Mouse (Mus musculus): ENCODE results near the gene Gm49337. TPM values are rescaled to one million over a fixed set of nuclear protein-coding genes. Genes with fewer than 3 reads are reported as not detected.

Gm49337 gene
- polyA plus RNA-seq, 1 experiment, result not detected

- no peak for TF ChIP-seq GATA1 (IDR thresholded peaks at IDR 0.05; ENCODE audit: low read length)
These were observed 2.7 kb downstream of the Gm49337 start for GRCm38 (mm10) chr4:116175711-116176542.

- TF ChIP-seq GATA1 (IDR thresholded peaks at IDR 0.05; ENCODE audit: low read length), result no peak
These were observed 3.4 kb downstream of the Gm49337 start for GRCm38 (mm10) chr4:116176543-116176988.

DNA sequence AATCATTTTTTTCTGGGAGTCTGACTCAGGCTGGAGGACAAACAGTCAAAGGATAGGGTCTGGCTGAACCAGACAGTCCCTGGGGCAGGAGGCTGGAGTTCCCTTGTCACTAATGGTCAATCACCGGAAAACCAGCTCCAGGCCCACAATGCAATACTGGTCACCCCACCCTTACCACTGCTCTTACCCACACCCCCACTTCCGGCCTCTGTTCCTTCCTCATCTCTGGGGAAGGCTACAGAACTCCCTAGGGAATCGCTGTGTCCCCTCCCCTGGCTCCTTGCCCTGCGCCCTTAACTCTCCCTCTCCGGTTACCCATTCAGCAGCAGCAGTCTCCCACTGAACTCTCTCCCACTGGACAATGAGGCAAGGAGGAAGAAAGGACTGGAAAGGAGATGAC, 4.0 kb downstream of the Gm49337 start:
- no peak for TF ChIP-seq GATA1 (IDR thresholded peaks at IDR 0.05; ENCODE audit: low read length)

DNA sequence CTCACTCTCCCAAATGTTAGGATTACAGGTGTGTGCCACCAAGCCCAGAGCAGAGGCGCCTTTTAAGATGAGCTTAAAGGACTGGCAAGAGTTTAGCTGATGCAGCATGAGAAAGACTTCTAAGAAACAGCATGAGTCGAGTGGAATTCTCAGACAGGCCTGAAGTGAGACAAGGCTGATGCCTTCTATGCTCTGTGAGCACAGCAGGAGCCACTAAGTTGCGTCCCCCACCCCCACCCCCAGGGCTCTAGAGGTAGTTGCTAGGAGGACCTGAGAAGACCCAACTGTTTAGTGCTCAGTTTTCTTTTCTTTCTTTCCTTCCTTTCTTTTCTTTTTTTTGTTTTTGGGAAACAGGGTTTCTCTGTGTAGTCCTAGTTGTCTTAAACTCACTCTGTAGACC, 8.9 kb downstream of the Gm49337 start:
- TF ChIP-seq GATA1 (IDR thresholded peaks at IDR 0.05; ENCODE audit: low read length), result no peak

GRCm38 (mm10) chr4:116182745-116183144, 9.6 kb downstream of the Gm49337 start:
- TF ChIP-seq GATA1 (IDR thresholded peaks at IDR 0.05; ENCODE audit: low read length), result no peak

- TF ChIP-seq GATA1 (IDR thresholded peaks at IDR 0.05; ENCODE audit: low read length), result no peak
These were observed 11.9 kb downstream of the Gm49337 start for GRCm38 (mm10) chr4:116185083-116185482.

DNA sequence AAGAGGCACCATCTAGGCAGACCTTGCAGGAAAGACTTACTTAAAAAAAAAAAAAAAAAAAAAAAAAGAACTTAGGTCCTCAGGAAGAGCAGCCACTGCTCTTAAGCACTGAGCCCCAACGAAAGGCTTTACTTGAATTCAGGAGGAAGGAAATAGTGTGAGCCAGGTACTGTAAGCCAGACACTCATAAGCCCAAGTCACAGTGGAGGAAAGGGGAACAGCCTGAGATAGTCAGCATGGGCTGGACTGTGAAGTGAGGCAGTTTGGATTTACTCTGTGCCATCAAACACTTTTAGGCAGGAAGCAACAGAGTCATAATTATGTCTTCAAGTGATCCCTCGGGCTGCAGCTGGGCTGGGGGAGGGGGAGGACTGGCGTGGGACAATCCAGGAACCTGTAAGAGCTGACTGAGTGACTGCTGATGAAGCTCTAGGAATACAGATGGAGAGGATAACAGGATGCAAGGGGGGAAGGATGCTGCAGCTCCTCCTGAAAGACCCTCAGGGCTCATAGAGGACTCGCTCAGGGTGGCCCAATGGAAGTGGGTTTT, 19.2 kb downstream of the Gm49337 start:
- no peak for TF ChIP-seq GATA1 (IDR thresholded peaks at IDR 0.05; ENCODE audit: low read length)

DNA sequence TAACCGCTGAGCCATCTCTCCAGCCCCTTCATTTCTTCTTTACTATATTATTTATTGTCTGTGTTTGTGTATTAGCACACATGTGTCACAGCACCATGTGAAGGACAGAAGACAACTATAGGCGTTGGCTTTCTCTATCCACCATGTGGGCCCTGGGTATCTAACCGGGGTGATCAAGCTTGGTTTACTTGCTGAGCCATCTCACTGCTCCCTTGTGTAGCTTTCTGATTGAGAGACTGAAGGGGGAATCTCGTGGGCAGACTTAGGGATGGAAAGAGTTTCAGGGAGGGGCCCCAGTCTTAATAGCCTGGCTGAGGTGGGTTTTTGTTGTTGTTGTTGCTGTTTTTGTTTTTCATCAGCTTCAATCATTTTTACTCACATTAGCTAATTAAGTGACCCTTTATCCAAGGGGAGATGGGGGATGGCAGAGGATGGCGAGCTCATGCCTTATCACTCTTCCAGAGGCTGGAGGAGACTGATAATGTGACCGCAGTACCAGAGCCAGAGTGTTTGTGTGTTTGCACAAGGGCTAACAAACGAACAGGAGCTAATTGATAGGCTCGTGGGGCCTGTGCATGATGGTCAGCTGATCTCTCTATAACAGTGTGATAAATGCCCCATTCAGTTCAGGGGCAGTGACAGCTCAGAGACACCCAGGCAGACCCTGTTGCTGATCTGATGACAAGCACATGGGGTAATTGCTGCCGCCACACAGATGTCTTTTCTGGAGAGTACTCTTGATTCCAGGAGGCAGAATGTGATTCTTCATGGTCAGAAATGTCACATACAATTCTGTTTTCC, 20.6 kb downstream of the Gm49337 start:
- peak; percentile 94 for TF ChIP-seq GATA1 (IDR thresholded peaks at IDR 0.05; ENCODE audit: low read length)

GRCm38 (mm10) chr4:116198422-116198821, 25.2 kb downstream of the Gm49337 start:
- TF ChIP-seq GATA1 (IDR thresholded peaks at IDR 0.05; ENCODE audit: low read length), result no peak

DNA sequence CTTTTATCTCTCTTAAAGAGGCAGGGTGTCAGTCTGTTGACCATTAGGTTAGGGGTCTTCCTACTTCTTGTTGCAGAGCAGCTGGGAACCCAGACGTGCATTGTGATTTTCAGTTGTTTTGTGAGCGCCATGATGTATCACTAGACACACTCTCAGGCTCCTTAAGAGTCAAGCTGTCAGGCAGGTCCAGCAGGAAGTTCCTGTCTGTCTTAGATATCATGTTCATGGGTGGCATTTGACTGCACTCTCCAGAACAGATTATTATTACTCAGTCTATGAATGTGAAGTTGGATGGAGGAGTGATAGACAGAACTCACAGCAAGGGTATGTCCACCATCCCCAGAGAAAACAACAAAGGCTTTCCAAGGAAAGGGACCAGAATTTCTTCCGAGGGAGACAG, 31.2 kb downstream of the Gm49337 start:
- no peak for TF ChIP-seq GATA1 (IDR thresholded peaks at IDR 0.05; ENCODE audit: low read length)

- no peak for TF ChIP-seq GATA1 (IDR thresholded peaks at IDR 0.05; ENCODE audit: low read length)
These were observed 33.3 kb downstream of the Gm49337 start for GRCm38 (mm10) chr4:116206531-116206930.

- no peak for TF ChIP-seq GATA1 (IDR thresholded peaks at IDR 0.05; ENCODE audit: low read length)
These were observed 35.7 kb downstream of the Gm49337 start for GRCm38 (mm10) chr4:116208891-116209290.

DNA sequence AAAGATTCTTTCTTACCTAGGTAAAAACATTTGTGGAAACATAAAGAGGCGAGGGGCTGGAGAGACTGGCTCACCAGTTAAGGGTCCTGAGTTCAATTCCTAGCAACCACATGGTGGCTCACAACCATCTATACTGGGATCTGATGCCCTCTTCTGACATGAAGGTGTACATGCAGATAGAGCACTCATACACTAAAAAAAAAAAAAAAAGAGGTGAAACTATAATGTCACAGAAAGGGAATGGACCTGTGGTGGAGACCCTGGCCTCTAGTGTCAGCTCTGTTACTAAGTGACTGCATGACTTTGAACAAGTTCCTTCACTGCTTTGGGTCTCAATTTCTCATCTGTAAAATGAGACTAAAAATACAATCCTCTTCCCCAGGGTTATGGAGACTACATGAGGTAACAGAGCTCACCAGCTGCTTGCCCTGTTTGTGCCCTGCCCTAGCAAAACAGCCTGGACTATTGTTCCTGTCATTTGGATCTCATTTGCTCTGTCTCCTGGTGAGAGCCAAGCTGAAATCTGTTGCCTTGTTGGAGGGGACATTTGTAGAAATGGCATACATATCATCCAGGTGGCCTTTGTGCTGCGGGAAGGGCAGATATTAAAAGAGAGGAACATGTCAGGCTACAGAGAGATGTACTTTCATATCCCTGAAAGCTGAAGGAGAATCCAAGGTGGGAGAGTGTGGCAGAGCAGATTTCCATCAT, 42.9 kb downstream of the Gm49337 start:
- TF ChIP-seq GATA1 (IDR thresholded peaks at IDR 0.05; ENCODE audit: low read length), result no peak

- no peak for TF ChIP-seq GATA1 (IDR thresholded peaks at IDR 0.05; ENCODE audit: low read length)
These were observed 43.9 kb downstream of the Gm49337 start for GRCm38 (mm10) chr4:116217046-116217445.

- no peak for TF ChIP-seq GATA1 (IDR thresholded peaks at IDR 0.05; ENCODE audit: low read length)
These were observed 45.9 kb downstream of the Gm49337 start for GRCm38 (mm10) chr4:116219056-116219455.

All from G1E-ER4 (cell line).